Mouse (Mus musculus) bone marrow macrophage, adult 2 months (primary cell): ENCODE data around the gene Kif1b.

Experiments used
- CTCF ChIP-seq: IDR thresholded peaks from 2 replicates; pipeline ENCODE4 v1.5.1; 2012; ENCODE audit warnings: low read depth, mild to moderate bottlenecking, low read length, moderate library complexity
- POLR2A ChIP-seq: IDR thresholded peaks from 2 replicates; pipeline ENCODE4 v1.6.1; 2012; ENCODE audit warnings: mild to moderate bottlenecking, low read depth, low read length, borderline replicate concordance

- TF ChIP-seq CTCF (no peak), POLR2A (no peak)
These were observed 50.8 kb downstream of the Kif1b start for GRCm38 (mm10) chr4:149256511-149257300.
